Mouse (Mus musculus) myocyte (in vitro differentiated cells): Measurements from ENCODE around the gene Mmp1b. TPM values are rescaled to one million over a fixed set of nuclear protein-coding genes. Genes with fewer than 3 reads are reported as not detected.
"Not testable (repeated sequence)": the region's sequence is repeated elsewhere in the genome, so short reads cannot be mapped to it uniquely, and the experiment has no call there.

Experiments used
- H3K27me3 ChIP-seq: one replicate; pipeline ENCODE4 v1.6.1; 2011; ENCODE audit not compliant: control insufficient read depth, insufficient read depth, insufficient read length
- H3K36me3 ChIP-seq: one replicate; pipeline ENCODE4 v1.6.1; 2011; ENCODE audit not compliant: control insufficient read depth, insufficient read depth
- H3K4me2 ChIP-seq: one replicate; pipeline ENCODE4 v1.6.1; 2011; ENCODE audit warnings: low read depth, control low read depth
- H3K4me3 ChIP-seq: one replicate; pipeline ENCODE4 v1.5.1; 2011; ENCODE audit warnings: mild to moderate bottlenecking, control low read depth, moderate library complexity
- H3K79me2 ChIP-seq: one replicate; pipeline ENCODE4 v1.6.1; 2011; ENCODE audit not compliant: control insufficient read depth, insufficient read depth
- H3ac ChIP-seq: one replicate; pipeline ENCODE4 v1.6.1; 2011; ENCODE audit not compliant: control insufficient read depth, insufficient read length
- CEBPB ChIP-seq: IDR thresholded peaks from 2 replicates; pipeline ENCODE4 v1.6.1; 2011; ENCODE audit warnings: mild to moderate bottlenecking, moderate library complexity; ENCODE audit not compliant: poor library complexity, insufficient read depth, severe bottlenecking
- E2F4 ChIP-seq: IDR thresholded peaks from one replicate; pipeline ENCODE4 v1.6.1; 2011; ENCODE audit warnings: mild to moderate bottlenecking, control low read depth, moderate library complexity; ENCODE audit not compliant: insufficient read depth
- MAX ChIP-seq: IDR thresholded peaks from one replicate; pipeline ENCODE4 v1.6.1; 2011; ENCODE audit warnings: low read depth, mild to moderate bottlenecking, control low read depth
- MYOD1 ChIP-seq, 3 experiments: IDR thresholded peaks; one replicate each; pipeline ENCODE4 v1.6.1; 2011; ENCODE audit warnings: control low read depth in 2 of 3, low read depth in 2 of 3, mild to moderate bottlenecking in 2 of 3, moderate library complexity in 1 of 3; ENCODE audit not compliant: insufficient read length in 2 of 3, control insufficient read depth in 1 of 3
- MYOG ChIP-seq, 3 experiments: IDR thresholded peaks; one replicate each; pipeline ENCODE4 v1.6.1; 2011; ENCODE audit warnings: control low read depth in 2 of 3, low read depth in 2 of 3, mild to moderate bottlenecking in 2 of 3; ENCODE audit not compliant: insufficient read length in 2 of 3, control insufficient read depth in 1 of 3, insufficient read depth in 1 of 3
- POLR2A ChIP-seq: IDR thresholded peaks from one replicate; pipeline ENCODE4 v1.6.1; 2011; ENCODE audit warnings: low read depth, mild to moderate bottlenecking, control low read depth, moderate library complexity; ENCODE audit not compliant: insufficient read length
- POLR2AphosphoS2 ChIP-seq: IDR thresholded peaks from one replicate; pipeline ENCODE4 v1.6.1; 2011; ENCODE audit warnings: low read depth, control low read depth; ENCODE audit not compliant: insufficient read length
- REST ChIP-seq: IDR thresholded peaks from one replicate; pipeline ENCODE4 v1.6.1; 2011; ENCODE audit warnings: mild to moderate bottlenecking, control low read depth, moderate library complexity; ENCODE audit not compliant: insufficient read depth, insufficient read length
- SRF ChIP-seq: IDR thresholded peaks from one replicate; pipeline ENCODE4 v1.6.1; 2011; ENCODE audit warnings: low read depth; ENCODE audit not compliant: control insufficient read depth, insufficient read length
- TCF12 ChIP-seq: IDR thresholded peaks from one replicate; pipeline ENCODE4 v1.6.1; 2011; ENCODE audit warnings: mild to moderate bottlenecking, control low read depth; ENCODE audit not compliant: poor library complexity, insufficient read depth, severe bottlenecking
- TCF3 ChIP-seq: IDR thresholded peaks from one replicate; pipeline ENCODE4 v1.6.1; 2011; ENCODE audit warnings: low read depth, control low read depth; ENCODE audit not compliant: insufficient read length
- USF1 ChIP-seq: IDR thresholded peaks from one replicate; pipeline ENCODE4 v1.6.1; 2011; ENCODE audit warnings: low read depth, mild to moderate bottlenecking, control low read depth, moderate library complexity
- polyA plus RNA-seq: library from polyadenylated mRNA; unstranded; fragments of >200 nt; fragmentation: generic; extraction: Trizol; gene quantifications from one replicate; pipeline ENCODE4 v1.2.1, GENCODE M21; 2012; ENCODE audit warnings: missing spikeins

Mmp1b gene
- not detected for polyA plus RNA-seq

DNA sequence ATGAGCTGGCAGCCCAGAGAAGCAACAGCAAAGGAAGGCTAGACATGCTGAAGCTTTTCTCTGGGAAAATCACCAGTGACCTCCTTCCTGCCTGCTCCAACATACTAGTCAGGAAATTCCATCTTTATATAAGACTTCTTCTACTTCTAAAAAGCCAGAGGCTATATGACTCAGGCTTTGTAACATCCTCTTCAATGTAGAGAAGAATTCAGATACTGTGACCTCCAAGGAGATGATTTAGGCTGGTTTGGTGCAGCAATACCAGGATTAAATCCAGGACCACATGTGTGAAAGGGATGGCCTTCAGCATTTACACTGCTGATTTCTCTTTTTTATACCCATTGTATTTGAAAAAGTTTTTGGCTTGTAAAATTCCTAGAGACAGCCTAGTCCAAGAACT lies at the start of gene Mmp1b:
Gene Mmp1b (minus strand): TSS at position 101 of the 400 bp plus-strand sequence.
- H3K79me2 ChIP-seq, result no peaks in the 10 kb centered on the region
- H3K4me3 ChIP-seq, result no peak within 1 kb of the TSS
- H3K27me3 ChIP-seq, result no peaks in the 10 kb centered on the region
- H3K4me2 ChIP-seq, result no peak within 1 kb of the TSS
- H3ac ChIP-seq, result no peak within 1 kb of the TSS
- no peaks in the 10 kb centered on the region for H3K36me3 ChIP-seq
- TF ChIP-seq POLR2AphosphoS2 (no peak), USF1 (no peak), MYOG (IDR thresholded peaks at IDR 0.05; ENCODE audit: control insufficient read depth in 1 of 3, insufficient read depth in 1 of 3, insufficient read length in 2 of 3, low read depth in 2 of 3) (no peak), MAX (no peak), REST (no peak), TCF3 (no peak), SRF (no peak), POLR2A (no peak), MYOD1 (IDR thresholded peaks at IDR 0.05; ENCODE audit: control insufficient read depth in 1 of 3, insufficient read length in 2 of 3, low read depth in 2 of 3) (no peak), CEBPB (no peak), TCF12 (no peak), E2F4 (no peak)

DNA sequence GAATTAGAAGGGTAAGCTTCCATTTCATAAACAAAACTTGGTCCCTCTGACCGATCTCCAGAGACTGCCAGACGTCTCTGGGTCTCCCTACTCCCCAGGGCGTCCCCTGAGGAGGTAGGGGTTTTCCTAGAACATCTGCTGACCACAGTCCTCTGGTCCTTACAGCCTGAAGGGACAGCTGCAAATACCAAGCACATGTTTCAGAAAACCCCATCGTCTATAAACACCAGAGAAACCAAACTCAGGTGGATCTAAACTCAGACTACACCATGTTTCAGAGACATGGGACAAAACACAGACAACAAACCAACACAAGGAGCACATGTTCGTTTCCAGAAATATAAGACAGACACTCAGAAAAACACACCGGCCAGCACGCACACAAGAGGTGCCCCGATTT lies 8.7 kb upstream of the Mmp1b start:
- H3ac ChIP-seq, H3K36me3 ChIP-seq, H3K79me2 ChIP-seq, H3K4me3 ChIP-seq, H3K27me3 ChIP-seq, H3K4me2 ChIP-seq: not testable (repeated sequence)

DNA sequence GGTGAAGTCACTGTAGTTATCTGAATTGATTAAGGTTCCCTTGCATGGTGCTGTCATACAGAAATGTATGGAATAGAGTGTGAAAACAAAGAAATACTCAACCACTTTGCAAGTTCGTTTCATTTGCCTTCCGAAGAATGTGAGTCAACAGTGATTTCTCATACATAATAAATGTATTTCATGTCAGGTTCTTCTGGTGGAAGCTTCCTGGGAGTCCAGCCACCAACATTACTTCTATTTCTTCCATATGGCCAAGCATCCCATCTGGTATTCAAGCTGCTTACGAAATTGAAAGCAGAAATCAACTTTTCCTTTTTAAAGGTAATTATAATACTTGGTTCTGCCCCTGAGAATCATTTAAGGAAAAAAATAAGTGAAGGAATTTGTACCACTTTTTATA lies 33.3 kb downstream of the Mmp1b start:
- Histone ChIP-seq H3ac (no peak overlapping the region), H3K27me3 (no peaks in the 10 kb centered on the region), H3K4me3 (no peak overlapping the region), H3K36me3 (no peaks in the 10 kb centered on the region), H3K4me2 (no peak overlapping the region), H3K79me2 (no peaks in the 10 kb centered on the region)
- TF ChIP-seq SRF (no peak), TCF3 (no peak), MAX (no peak), E2F4 (no peak), USF1 (no peak), POLR2A (no peak), REST (no peak), MYOG (IDR thresholded peaks at IDR 0.05; ENCODE audit: control insufficient read depth in 1 of 3, insufficient read depth in 1 of 3, insufficient read length in 2 of 3, low read depth in 2 of 3) (no peak), POLR2AphosphoS2 (no peak), CEBPB (no peak), TCF12 (no peak), MYOD1 (IDR thresholded peaks at IDR 0.05; ENCODE audit: control insufficient read depth in 1 of 3, insufficient read length in 2 of 3, low read depth in 2 of 3) (no peak)

DNA sequence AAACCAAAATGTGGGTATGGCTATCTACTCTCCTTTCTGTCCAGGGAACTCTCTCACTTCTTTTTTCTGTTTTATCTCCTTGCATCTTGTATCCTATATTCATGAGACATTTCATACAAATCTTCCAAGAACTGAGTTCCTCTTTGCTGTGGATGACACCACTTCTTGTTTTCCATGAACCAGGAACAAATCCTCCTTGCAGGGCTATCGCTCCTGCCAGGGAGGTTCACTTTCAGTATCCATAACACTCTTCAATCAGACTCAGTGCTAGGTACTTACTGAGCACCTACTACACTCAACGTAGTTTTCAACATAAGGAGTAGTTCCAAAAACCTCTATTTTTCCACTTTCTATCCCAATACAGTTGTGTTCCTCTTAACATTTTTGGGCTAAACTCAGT lies 42.3 kb downstream of the Mmp1b start:
- H3K36me3 ChIP-seq, result no peaks in the 10 kb centered on the region
- TF ChIP-seq TCF12, result no peak
- no peak for TF ChIP-seq CEBPB
- no peak for TF ChIP-seq USF1
- TF ChIP-seq SRF, result no peak
- no peak for TF ChIP-seq POLR2AphosphoS2
- no peak for TF ChIP-seq E2F4
- TF ChIP-seq TCF3, result no peak
- no peak for TF ChIP-seq MYOD1 (IDR thresholded peaks at IDR 0.05; ENCODE audit: control insufficient read depth in 1 of 3, insufficient read length in 2 of 3, low read depth in 2 of 3)
- no peak for TF ChIP-seq MYOG (IDR thresholded peaks at IDR 0.05; ENCODE audit: control insufficient read depth in 1 of 3, insufficient read depth in 1 of 3, insufficient read length in 2 of 3, low read depth in 2 of 3)
- no peak for TF ChIP-seq MAX
- TF ChIP-seq REST, result no peak
- TF ChIP-seq POLR2A, result no peak
- H3K27me3 ChIP-seq, result no peaks in the 10 kb centered on the region
- H3K4me3 ChIP-seq, result no peak overlapping the region
- no peak overlapping the region for H3K4me2 ChIP-seq
- H3K79me2 ChIP-seq, result no peaks in the 10 kb centered on the region
- no peak overlapping the region for H3ac ChIP-seq

DNA sequence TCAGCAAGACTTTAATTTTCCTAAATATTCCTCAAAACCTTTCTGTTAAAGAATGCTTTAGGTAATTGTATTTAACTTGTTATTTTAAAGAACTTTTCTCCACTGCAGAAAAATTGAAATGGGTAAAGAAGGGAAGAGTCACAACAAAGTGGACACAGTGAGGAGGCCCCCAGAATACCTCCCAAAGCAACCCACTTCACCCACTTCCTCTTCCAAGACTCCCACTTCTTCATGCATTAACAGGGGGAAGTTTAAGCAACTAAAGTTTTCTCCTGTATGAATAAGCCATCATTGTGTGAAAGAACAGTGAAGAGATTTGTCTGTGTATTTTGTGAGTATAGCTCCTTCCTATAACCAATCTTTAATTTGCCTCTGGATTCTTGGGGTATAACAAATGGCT lies 43.7 kb downstream of the Mmp1b start, which contains the start of gene Mmp12:
Gene Mmp12 (plus strand): TSS at position 275 of the 400 bp plus-strand sequence.
- Histone ChIP-seq H3K79me2 (no peaks in the 10 kb centered on the region), H3K4me3 (no peak within 1 kb of the TSS), H3K27me3 (no peaks in the 10 kb centered on the region), H3K4me2 (no peak within 1 kb of the TSS), H3ac (no peak within 1 kb of the TSS), H3K36me3 (no peaks in the 10 kb centered on the region)
- no peak for TF ChIP-seq E2F4
- no peak for TF ChIP-seq POLR2AphosphoS2
- no peak for TF ChIP-seq SRF
- TF ChIP-seq MAX, result no peak
- TF ChIP-seq CEBPB, result no peak
- no peak for TF ChIP-seq MYOG (IDR thresholded peaks at IDR 0.05; ENCODE audit: control insufficient read depth in 1 of 3, insufficient read depth in 1 of 3, insufficient read length in 2 of 3, low read depth in 2 of 3)
- TF ChIP-seq MYOD1 (IDR thresholded peaks at IDR 0.05; ENCODE audit: control insufficient read depth in 1 of 3, insufficient read length in 2 of 3, low read depth in 2 of 3), result no peak
- TF ChIP-seq TCF3, result no peak
- TF ChIP-seq USF1, result no peak
- no peak for TF ChIP-seq REST
- no peak for TF ChIP-seq POLR2A
- TF ChIP-seq TCF12, result no peak
